Mouse (Mus musculus): ENCODE data around the gene Brms1.
"Not testable (repeated sequence)": the region's sequence is repeated elsewhere in the genome, so short reads cannot be mapped to it uniquely, and the experiment has no call there.

Brms1 gene

DNA sequence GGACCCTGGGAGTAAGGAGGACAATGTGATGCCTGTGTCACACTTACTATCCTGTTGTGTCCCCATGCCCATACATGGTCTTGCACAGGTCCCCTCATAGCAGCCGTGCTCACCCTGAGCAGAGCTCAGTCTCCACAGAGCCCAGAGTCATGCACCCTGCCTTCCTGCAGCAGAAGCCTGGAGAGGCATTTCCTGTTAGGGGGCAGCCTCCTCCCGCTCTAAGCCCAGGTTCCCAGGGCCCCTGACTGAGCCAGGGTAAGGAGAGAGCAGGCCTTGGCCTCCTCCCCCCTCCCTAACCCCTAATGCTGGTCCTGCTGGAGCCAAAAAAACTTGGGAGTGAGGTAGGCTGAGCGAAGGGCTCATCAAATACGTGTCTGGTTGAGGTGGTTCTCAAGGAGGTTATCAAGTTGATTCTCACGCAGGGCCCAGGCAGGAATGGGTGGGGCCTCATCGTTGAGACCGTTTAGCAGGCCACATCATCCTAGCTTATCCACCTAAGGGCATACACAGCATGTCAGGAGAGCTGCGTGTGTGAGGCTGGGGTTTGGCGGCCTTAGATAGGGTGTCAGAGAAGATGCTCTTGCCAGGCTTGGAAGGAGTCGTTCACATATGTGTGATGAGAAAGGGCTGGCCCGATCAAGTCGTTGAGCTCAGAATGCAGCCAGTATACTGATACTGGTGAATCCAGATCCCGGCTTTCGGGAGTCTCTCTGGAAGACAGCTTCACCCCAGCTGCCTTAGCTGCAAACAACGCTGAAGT is 26.1 kb downstream of the Brms1 start:
- DNase-seq, result no peak

DNA sequence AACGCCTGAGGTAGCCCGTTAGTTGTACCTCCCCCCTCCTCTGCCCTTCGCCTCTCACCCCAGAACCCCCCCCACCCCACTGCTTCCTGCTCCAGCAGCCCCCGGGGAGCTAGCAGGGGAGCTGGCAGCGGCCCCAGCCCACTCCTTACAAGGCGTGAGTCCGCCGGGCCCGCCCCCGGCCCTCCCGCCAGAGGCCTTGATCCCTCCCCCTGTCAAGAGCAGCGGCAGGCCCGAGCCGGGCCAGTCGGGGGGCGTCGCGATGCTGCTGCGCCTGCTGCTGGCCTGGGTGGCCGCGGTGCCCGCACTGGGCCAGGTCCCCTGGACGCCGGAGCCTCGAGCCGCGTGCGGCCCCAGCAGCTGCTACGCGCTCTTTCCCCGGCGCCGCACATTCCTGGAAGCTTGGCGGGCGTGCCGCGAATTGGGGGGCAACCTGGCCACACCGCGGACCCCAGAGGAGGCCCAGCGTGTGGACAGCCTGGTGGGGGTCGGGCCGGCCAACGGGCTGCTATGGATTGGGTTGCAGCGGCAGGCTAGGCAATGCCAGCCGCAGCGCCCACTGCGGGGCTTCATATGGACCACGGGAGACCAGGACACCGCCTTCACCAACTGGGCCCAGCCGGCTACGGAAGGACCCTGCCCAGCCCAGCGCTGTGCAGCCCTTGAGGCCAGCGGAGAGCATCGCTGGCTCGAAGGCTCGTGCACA is 26.9 kb downstream of the Brms1 start, which contains the start of gene Cd248:
TSS of gene Cd248 (plus strand) at position 212 of the 703 bp plus-strand sequence.
- peak in 1 of 2 experiments; percentile 62 for DNase-seq

- DNase-seq, result peak in 1 of 2 experiments; percentile 45
Measured at GRCm38 (mm10) chr19:5068570-5069234, 27.5 kb downstream of the Brms1 start.

GRCm38 (mm10) chr19:5069486-5069885 is 28.3 kb downstream of the Brms1 start:
- no peak for DNase-seq

- no peak for DNase-seq
Measured at GRCm38 (mm10) chr19:5069978-5070377, 28.8 kb downstream of the Brms1 start.

- DNase-seq, result no peak
Measured at GRCm38 (mm10) chr19:5071077-5071476, 29.9 kb downstream of the Brms1 start.

DNA sequence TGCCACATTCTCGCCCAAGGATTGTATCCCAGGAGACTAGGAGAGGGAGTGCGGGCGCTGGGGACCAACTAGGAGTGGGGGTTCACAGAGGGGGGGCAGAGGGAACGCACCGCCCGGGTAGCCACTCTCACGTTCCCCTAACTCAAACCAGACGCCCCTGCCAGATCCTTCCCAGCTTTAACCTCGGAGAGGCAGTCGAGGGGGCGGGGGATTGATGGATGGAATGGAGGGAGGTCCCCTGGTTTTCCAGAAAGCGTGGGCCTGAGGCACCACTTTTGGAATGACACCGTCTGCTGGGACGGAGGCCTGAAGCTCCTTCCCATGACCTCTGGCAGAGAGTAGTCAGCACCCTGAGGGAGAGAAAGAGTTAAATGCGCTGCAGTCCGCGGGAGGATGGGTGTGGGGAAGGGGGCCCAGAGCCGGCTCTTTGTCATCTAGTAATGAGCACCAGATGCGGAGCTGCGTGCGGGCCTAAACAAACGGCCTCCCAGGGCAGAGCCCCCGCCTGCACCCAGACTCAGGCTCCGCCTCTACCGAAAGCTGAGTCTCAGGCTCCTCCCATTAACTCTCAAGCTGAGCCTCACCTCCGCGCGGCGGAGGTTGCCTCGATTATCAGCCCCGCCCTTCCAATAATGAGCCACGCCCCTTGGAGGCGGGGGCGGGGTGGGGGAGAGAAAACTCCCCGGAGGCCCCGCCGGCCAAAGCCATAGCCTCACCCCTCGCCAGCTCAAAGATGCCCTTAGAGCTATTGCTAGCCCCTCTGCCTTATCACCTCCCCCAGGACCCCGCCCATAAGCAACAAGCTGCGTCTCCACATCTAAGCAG is 30.6 kb downstream of the Brms1 start:
- DNase-seq, result peak in 1 of 2 experiments; percentile 60

DNA sequence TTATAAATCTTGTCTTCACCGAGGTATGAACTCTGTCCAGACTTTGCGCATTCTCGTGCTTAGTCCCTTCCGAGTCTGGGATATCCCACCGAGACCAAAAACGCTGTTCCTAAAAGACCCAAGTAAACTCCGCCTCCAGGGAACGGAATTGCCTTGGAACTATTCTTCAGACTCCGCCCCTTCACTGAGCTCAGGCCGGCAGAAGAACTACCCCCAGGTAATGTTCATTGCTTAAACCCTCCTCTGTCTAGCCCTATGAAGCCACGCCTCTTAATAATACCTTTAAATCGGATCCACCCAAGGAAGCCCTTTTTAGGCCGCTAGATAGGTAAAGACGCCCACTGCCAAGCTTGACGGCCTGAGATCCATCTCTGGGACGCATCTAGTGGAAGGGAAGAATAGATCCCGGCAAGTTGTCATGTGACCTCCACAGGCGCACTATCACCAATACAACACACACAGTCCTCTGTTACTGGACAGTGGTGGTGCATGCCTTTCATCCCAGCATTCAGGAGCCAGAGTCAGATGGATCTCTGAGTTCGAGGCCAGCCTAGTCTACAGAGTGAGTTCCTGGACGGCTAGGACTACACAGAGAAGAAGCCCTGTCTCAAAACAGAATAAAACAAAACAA is 31.4 kb downstream of the Brms1 start:
- no peak for DNase-seq

- DNase-seq, result peak in 1 of 2 experiments; percentile 82
Measured at GRCm38 (mm10) chr19:5073028-5073427, 31.9 kb downstream of the Brms1 start.

- DNase-seq, result no peak
Measured at GRCm38 (mm10) chr19:5073518-5073917, 32.4 kb downstream of the Brms1 start.

GRCm38 (mm10) chr19:5079279-5079678 is 38.1 kb downstream of the Brms1 start:
- no peak for DNase-seq

DNA sequence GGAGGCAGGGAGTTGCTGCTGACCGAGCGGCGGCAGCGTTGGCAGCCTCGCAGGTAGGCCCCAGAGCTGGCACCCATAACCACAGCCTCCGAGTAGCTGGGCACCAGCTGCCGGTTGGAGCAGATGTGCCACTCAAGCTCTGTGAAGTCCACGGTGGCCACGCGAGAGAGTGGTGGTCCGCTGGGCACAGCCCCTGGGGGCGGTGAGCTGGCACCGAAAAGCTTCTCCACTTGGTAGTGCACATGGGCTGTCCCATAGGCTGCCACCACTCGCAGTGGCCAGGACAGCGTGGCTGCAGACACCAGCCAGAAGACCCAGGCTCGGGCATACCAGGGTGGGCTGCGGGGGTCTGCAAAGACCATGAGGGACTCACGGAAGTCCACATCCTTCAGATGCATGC is 40.9 kb downstream of the Brms1 start:
- DNase-seq, result no peak

GRCm38 (mm10) chr19:5082596-5082995 is 41.4 kb downstream of the Brms1 start:
- DNase-seq, result peak; percentile 52 to 69

GRCm38 (mm10) chr19:5083961-5084833 is 43.0 kb downstream of the Brms1 start:
- no peak for DNase-seq

DNA sequence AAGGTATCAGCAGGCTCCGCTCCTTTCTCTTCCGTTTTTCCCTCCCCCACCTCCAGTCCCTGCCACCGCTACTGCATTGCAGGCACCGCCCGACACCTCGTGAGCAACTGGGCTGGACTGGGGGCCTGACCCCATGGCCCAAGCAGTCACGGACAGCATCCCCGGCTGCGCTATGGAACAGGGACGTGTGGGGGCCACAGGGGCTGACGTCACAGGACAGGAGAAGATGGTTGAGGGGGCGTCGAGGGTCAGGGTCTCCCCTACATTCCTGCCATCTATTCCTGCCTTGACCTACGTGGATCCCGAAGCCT is 43.6 kb downstream of the Brms1 start:
- peak in 1 of 2 experiments; percentile 64 for DNase-seq

- peak; percentile 79 to 88 for DNase-seq
Measured at GRCm38 (mm10) chr19:5085145-5085863, 44.1 kb downstream of the Brms1 start, which contains the start of gene Tmem151a. Tmem151a (minus strand) TSS chr19:5085531.

DNA sequence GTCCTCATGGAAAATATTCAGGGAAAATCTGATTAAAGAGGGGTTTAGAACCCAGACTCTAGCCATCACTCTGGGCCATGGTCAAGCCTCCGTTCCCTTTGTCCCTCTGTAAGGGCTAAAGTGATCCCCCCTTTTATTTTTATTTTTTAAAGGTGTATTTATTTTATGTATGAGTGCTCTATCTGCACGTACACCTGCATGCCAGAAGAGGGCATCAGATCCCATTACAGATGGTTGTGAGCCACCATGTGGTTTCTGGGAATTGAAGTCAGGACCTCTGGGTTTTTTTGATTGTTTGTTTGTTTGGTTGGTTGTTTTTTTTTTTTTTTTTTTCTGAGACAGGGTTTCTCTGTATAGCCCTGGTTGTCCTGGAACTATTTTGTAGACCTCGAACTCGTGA is 45.4 kb downstream of the Brms1 start:
- DNase-seq, result not testable (repeated sequence)

DNA sequence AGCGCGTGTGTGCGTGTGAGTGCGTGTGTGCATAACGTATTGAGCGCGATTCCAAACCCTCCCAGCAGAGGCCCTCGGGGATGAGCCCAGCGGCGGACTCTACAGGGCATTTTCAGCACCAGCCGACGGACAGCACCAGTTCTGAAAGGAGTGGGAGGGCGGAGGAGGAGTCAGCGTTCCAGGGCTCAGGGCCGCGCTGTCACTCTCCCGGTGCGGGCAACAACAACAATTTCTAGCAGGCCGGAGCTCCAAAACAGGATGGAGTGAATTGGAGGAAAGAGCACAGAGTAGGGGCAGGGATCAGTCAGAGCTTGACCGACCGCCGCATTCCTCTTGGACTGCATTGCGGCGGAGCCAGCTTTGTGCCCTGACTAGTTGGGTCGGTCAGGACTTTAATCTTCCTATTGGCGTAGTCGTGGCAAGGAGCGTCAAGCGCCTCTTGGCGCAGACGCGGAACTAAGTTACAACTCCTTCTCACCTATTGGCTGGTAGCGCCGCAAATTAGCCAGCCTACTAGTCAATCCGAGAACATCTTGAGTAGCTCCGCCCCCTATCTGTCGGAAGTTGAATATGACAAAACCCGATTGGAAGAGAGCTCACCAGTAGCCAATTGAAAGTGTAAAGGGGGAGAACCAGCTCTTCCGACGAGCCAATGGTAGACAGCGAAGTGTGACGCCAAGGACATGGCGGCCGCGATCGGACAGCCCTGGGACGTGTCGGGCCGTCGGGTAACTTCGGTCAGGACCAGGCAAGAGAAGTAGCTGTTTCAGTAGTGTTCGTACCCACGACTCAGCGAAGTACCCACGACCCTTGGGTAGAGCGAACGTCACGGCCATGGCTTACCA is 47.0 kb downstream of the Brms1 start, which contains the start of gene Yif1a:
TSS of gene Yif1a (plus strand) at position 655 of the 845 bp plus-strand sequence.
- peak; percentile 90 to 93 for DNase-seq

DNA sequence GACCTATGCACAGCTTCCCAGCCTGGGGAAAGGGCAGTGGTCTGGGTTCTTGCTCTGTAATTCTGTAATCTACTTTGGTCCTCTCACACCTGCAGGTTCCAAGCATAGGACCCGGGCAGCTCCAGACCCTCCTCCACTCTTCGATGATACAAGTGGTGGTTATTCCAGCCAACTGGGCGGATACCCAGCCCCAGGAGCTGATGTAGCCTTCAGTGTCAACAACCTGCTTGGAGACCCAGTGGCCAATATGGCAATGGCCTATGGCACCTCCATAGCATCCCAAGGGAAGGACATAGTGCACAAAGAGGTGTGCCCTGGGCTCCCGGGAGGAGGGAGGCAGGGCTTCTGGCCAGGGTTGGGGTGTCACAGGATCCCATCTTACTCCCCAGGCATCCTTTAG is 48.2 kb downstream of the Brms1 start:
- peak in 1 of 2 experiments; percentile 29 for DNase-seq

Data from cerebellum, postnatal 25 days (tissue).